ENCODE assay signal across 9 mouse cellular contexts in the genomic region with DNA sequence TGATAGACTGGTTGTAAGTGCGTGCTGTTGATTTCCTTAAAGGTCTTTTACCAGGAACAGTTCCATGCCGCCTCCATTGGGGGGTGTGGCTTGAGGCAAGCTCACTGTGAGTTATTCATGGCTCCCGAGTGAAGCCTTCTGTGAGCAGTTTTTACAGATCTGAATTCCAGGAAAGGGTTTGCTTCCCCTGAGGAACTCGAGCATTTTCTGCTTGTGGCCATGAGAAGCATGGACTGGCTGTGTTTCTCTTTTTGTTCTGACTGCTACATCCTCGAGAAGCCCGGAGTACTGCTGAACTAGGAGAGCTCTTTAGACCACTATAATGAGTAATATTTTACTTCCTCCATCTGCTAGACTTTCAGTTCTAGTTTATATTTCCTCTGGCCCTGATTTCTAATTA.
DNase-seq lines count a peak whose midpoint lies in the region; ATAC-seq and TF ChIP-seq lines count a peak whose summit lies in the region.
"Had no signal": no experiment of that assay in that cellular context is flagged by ENCODE, and none has a peak within 500 bp of the region (broad histone marks: within the 10 kb centered on the region; RNA-seq: fewer than 3 reads in every experiment).

No protein-coding gene starts in this region.

- in situ Hi-C loops in CH12.LX (cut with MboI; ENCODE audit: low pct_ligation_motif_present, low pct_unique_long_range_greater_than_20kb, low sequenced_read_pairs), result no loop called here

- TF ChIP-seq CTCF in CH12.LX (conservative IDR thresholded peaks at IDR 0.05 in 1 of 2, IDR thresholded peaks at IDR 0.05 in 1 of 2; ENCODE audit: low read depth in 2 of 2, low read length in 2 of 2), result no peak
- TF ChIP-seq CTCF in kidney, adult 2 months (conservative IDR thresholded peaks at IDR 0.05; ENCODE audit: insufficient read depth, insufficient read length, low read depth, low read length), result no peak

- DNase-seq in heart, adult 11 months, result peak; percentile 95
- DNase-seq in heart, embryonic 10.5 days (ENCODE audit: low spot score), result no peak
- DNase-seq in CH12.LX (ENCODE audit: extremely low read depth), result peak; percentile 57
- DNase-seq in frontal cortex, adult 2 months (ENCODE audit: extremely low spot score in 1 of 2, low spot score in 1 of 2), result peak; percentile 7 to 64
- DNase-seq in kidney, adult 2 months, result peak; percentile 38
- DNase-seq in spleen, postnatal 14 days (ENCODE audit: low spot score in 2 of 2), result no peak

- no peak for TF ChIP-seq POLR2A in CH12.LX (IDR thresholded peaks at IDR 0.05; ENCODE audit: low read depth, low read length)
- no peak for TF ChIP-seq POLR2A in kidney, adult 2 months (IDR thresholded peaks at IDR 0.05; ENCODE audit: low read depth, low read length)

- peak overlapping the region; percentile 45; the same call in 1 of the 2 replicates for H3K9ac ChIP-seq in CH12.LX (ENCODE audit: insufficient read depth, low read depth)
- no peak overlapping the region for H3K9ac ChIP-seq in lung, embryonic 15.5 days
- H3K9ac ChIP-seq: embryonic facial prominence, embryonic 15.5 days had no signal

- peak overlapping the region; percentile 46; the same call in 1 of the 2 replicates for H3K4me2 ChIP-seq in CH12.LX (ENCODE audit: insufficient read depth, low read depth, poor library complexity, severe bottlenecking)
- H3K4me2 ChIP-seq in lung, embryonic 15.5 days, result peak overlapping the region; percentile 34; the same call in 1 of the 2 replicates
- H3K4me2 ChIP-seq: embryonic facial prominence, embryonic 15.5 days had no signal

- WGBS in heart, embryonic 10.5 days, result 28% methylated on average over 6 of the region's 6 CpGs
- 15% methylated on average over 6 of the region's 6 CpGs for WGBS in kidney, adult 2 months
- WGBS in lung, embryonic 15.5 days, result 10% methylated on average over 6 of the region's 6 CpGs

- H3K36me3 ChIP-seq in heart, embryonic 10.5 days, result no peaks in the 10 kb centered on the region
- H3K36me3 ChIP-seq in CH12.LX (replicated peaks in 1 of 2; ENCODE audit: control insufficient read depth in 1 of 2, insufficient read depth in 1 of 2, low read length in 1 of 2), result no peaks in the 10 kb centered on the region
- H3K36me3 ChIP-seq in kidney, adult 2 months (ENCODE audit: control insufficient read depth, insufficient read depth, low read length), result no peaks in the 10 kb centered on the region
- no peaks in the 10 kb centered on the region for H3K36me3 ChIP-seq in lung, embryonic 15.5 days
- H3K36me3 ChIP-seq: embryonic facial prominence, embryonic 15.5 days had no signal

- dilution Hi-C loops in CH12.LX (cut with MboI; ENCODE audit: extremely low pct_ligation_motif_present, extremely low pct_unique_long_range_greater_than_20kb, low sequenced_read_pairs), result no loop called here

- H3K9me3 ChIP-seq in heart, embryonic 10.5 days, result no peaks in the 10 kb centered on the region
- H3K9me3 ChIP-seq in CH12.LX (replicated peaks; ENCODE audit: low read length), result no peaks in the 10 kb centered on the region
- no peaks in the 10 kb centered on the region for H3K9me3 ChIP-seq in lung, embryonic 15.5 days
- H3K9me3 ChIP-seq: embryonic facial prominence, embryonic 15.5 days had no signal

- TF ChIP-seq EP300 in CH12.LX (IDR thresholded peaks at IDR 0.05; ENCODE audit: low read length), result peak; percentile 55; the same call in 1 of the 2 replicates

- peaks cover 6% of the 10 kb centered on the region; the same call in 1 of the 2 replicates for H3K27me3 ChIP-seq in heart, embryonic 10.5 days (ENCODE audit: insufficient read depth, poor library complexity, severe bottlenecking)
- H3K27me3 ChIP-seq in CH12.LX (replicated peaks), result no peaks in the 10 kb centered on the region
- no peaks in the 10 kb centered on the region for H3K27me3 ChIP-seq in kidney, adult 2 months (replicated peaks; ENCODE audit: control insufficient read depth, insufficient read depth, low read length)
- H3K27me3 ChIP-seq in lung, embryonic 15.5 days, result no peaks in the 10 kb centered on the region
- H3K27me3 ChIP-seq: embryonic facial prominence, embryonic 15.5 days had no signal

- ATAC-seq in lung, embryonic 15.5 days (ENCODE audit: borderline replicate concordance, extremely low read depth, low FRiP score, low TSS enrichment), result no peak
- no peak for ATAC-seq in cerebellum, adult (ENCODE audit: insufficient number of reproducible peaks, low FRiP score, low TSS enrichment)

- H3K4me1 ChIP-seq in heart, embryonic 10.5 days, result peaks cover 17% of the 10 kb centered on the region; the same call in 1 of the 2 replicates
- peaks cover 5 to 26% of the 10 kb centered on the region in 2 experiments for H3K4me1 ChIP-seq in CH12.LX (ENCODE audit: control insufficient read depth in 1 of 2, insufficient read depth in 2 of 2)
- H3K4me1 ChIP-seq in kidney, adult 2 months (ENCODE audit: control insufficient read depth, insufficient read depth, low read length), result no peaks in the 10 kb centered on the region
- peaks cover 21% of the 10 kb centered on the region for H3K4me1 ChIP-seq in lung, embryonic 15.5 days

- no peak overlapping the region for H3K27ac ChIP-seq in heart, embryonic 10.5 days
- H3K27ac ChIP-seq in CH12.LX (ENCODE audit: insufficient read depth, low read depth), result no peak overlapping the region
- no peak overlapping the region for H3K27ac ChIP-seq in kidney, adult 2 months (ENCODE audit: insufficient read depth, low read depth, low read length)
- peak overlapping the region; percentile 67 for H3K27ac ChIP-seq in lung, embryonic 15.5 days
- H3K27ac ChIP-seq: embryonic facial prominence, embryonic 15.5 days had no signal

- H3K4me3 ChIP-seq in heart, embryonic 10.5 days, result no peak overlapping the region
- peak overlapping the region in 1 of 3 experiments; percentile 13 for H3K4me3 ChIP-seq in CH12.LX (replicated peaks in 1 of 3; ENCODE audit: low read depth in 2 of 3, low read length in 2 of 3, poor library complexity in 1 of 3)
- H3K4me3 ChIP-seq in kidney, adult 2 months (ENCODE audit: insufficient read depth, low read depth, low read length), result 0 out of 2 replicates have a peak overlapping the region, but pooled peaks have one; percentile 12
- no peak overlapping the region for H3K4me3 ChIP-seq in lung, embryonic 15.5 days
- H3K4me3 ChIP-seq: embryonic facial prominence, embryonic 15.5 days had no signal

- no peaks in the 10 kb centered on the region for H3K79me2 ChIP-seq in CH12.LX (replicated peaks; ENCODE audit: control insufficient read depth, extremely low read depth, insufficient read depth, poor library complexity, severe bottlenecking)

- TF ChIP-seq RAD21 in CH12.LX (IDR thresholded peaks at IDR 0.05; ENCODE audit: low read depth, low read length), result no peak

TF ChIP-seq in CH12.LX, 34 proteins besides CTCF, POLR2A, EP300 and RAD21:
- TF ChIP-seq SIN3A (IDR thresholded peaks at IDR 0.05; ENCODE audit: low read length) (no peak), IRF4 (IDR thresholded peaks at IDR 0.05; ENCODE audit: low read depth, low read length) (peak; percentile 34; the same call in 1 of the 2 replicates), TBP (conservative IDR thresholded peaks at IDR 0.05; ENCODE audit: low read depth, low read length) (0 out of 2 replicates have a peak, but pooled peaks have one; percentile 41), ZMIZ1 (IDR thresholded peaks at IDR 0.05; ENCODE audit: low read depth, low read length) (no peak)

Comparison
In these comparisons a context has a peak if more than half of its experiments do, and no peak if none do; other contexts are left out.
1. DNase-seq: peak in heart, adult 11 months (single experiment), CH12.LX (single experiment), frontal cortex, adult 2 months (2 of 2) and kidney, adult 2 months (single experiment); none in heart, embryonic 10.5 days (single experiment) and spleen, postnatal 14 days (0 of 2).